Mouse (Mus musculus): ENCODE measurements around the gene Them4. TPM values are rescaled to one million over a fixed set of nuclear protein-coding genes. Genes with fewer than 3 reads are reported as not detected.

Them4 gene
- 7.1 TPM for polyA plus RNA-seq (2014; fragmentation: Illumina TruSeq; extraction: RNeasy Lipid Tissue Mini Kit (QIAGEN cat#74804); ENCODE audit: insufficient read depth, low read depth, low replicate concordance)

DNA sequence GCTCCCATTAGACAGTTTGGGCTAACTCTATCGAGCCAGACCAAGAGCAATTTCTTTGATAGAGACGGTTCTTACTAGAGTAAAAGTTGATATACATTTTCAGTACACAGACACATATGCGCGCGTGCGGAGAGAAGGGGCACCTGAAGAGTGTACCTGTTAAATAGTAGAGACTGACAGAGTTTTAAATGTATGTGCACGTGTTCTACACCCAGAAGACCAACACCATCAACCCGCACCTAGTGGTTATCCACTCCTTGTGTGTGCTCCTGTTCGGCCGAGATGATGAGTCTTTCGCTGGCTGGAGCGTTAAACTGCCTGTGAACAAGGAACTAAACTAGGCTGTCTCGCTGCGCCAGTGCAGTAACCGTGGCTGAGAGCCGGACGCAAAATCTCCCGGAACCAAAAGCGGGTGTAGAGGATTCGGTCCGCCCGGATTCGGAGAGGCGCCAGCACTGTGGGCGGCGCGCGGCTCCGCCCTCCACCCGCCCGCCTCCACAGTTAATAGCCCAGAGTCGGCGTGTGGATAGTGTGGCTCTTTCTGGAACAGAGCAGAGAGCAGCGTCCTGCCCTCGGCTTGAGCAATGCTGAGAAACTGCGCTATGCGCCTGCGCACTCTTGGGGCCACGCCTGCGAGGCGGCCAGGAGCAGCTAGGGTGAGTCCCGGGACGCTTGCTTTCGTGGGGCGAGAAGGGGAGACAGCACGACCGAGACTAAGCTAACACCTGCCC is at the start of gene Them4:
Gene Them4, plus strand, starts transcription at position 457 of the 731 bp plus-strand sequence.

DNA sequence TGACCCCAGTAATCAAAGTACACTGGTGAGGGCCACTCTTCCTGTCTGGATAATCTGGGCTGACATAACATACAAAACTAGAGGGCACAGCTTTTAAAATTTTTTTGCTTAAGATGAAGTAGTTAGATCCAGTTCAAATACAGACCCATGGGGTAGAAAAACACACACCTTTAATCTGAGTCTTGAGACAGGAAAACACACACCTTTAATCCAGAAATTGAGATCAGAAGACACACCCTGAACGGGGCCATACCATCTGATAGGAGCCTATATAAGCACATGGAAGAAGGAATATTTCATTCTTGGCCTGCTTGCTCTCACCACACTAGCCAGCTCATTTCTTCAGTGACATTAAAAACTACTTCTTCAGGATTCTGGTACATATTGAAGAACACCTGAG is 46.2 kb upstream of the Them4 start, which contains the start of gene Gm4778:
Gene Gm4778, plus strand, starts transcription at position 301 of the 400 bp plus-strand sequence.

DNA sequence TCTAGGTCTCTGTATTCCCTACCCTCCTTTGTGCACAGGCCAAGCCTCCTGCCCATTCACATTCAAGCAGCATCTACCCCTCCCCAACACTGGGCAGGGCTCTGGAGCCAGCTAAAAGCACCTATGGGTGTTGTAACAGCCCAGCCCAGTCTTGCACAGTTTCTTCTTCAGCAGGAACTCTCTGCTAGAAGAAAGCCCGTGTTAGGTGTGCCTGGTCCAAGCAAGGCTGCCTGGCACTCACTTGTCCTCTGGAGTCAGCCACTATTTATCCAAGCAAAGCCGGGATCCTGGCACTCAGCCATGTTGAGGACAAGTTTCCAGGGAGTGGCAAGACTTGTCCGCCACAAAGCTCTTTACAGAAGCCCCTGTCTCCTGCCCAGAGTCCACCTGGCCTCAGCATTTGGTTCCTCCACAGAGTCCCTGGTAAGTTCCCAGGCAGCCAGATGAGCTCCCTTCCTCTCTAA is 32.1 kb downstream of the Them4 start, which contains the start of gene Them5:
Gene Them5, plus strand, starts transcription at position 141 of the 464 bp plus-strand sequence.

DNA sequence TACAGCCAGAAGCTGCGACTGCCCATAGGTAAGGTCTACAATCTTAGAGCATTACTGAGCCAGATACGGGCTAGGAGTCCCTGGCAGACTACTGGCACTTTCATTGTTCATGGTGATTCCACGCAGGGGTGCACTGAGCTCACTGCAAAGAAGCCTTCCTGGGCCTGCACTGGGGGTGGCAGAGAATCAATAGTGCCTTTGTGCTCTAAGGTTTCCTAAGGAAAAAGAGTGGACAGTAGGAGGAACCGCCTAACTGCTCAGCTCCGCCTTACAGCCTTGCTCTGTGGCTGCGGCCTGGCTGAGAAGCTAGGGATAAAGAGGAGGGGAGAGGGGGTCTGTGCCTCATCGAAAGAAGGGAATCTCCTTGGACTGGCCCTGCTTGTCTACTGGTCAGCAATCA is 52.2 kb downstream of the Them4 start, which contains the start of gene C2cd4d:
Gene C2cd4d, plus strand, starts transcription at position 301 of the 400 bp plus-strand sequence.

GRCm38 (mm10) chr3:94372641-94373040 is 62.8 kb downstream of the Them4 start, which contains the start of gene Rorc:
Rorc (plus strand) TSS chr3:94372794.

Other genes with a start within 250 kb of the Them4 start
- not detected for gene Gm10697, start 237.4 kb upstream of the Them4 start, polyA plus RNA-seq (2014; fragmentation: Illumina TruSeq; extraction: RNeasy Lipid Tissue Mini Kit (QIAGEN cat#74804); ENCODE audit: insufficient read depth, low read depth, low replicate concordance)
- not detected for gene Gm10696, start 131.9 kb upstream of the Them4 start, polyA plus RNA-seq (2014; fragmentation: Illumina TruSeq; extraction: RNeasy Lipid Tissue Mini Kit (QIAGEN cat#74804); ENCODE audit: insufficient read depth, low read depth, low replicate concordance)
- gene Gm5286, start 113.4 kb upstream of the Them4 start, polyA plus RNA-seq (2014; fragmentation: Illumina TruSeq; extraction: RNeasy Lipid Tissue Mini Kit (QIAGEN cat#74804); ENCODE audit: insufficient read depth, low read depth, low replicate concordance): not detected
- not detected for gene Gm4778, start 46.1 kb upstream of the Them4 start, polyA plus RNA-seq (2014; fragmentation: Illumina TruSeq; extraction: RNeasy Lipid Tissue Mini Kit (QIAGEN cat#74804); ENCODE audit: insufficient read depth, low read depth, low replicate concordance)
- 0.32 TPM for gene Them5, start 32.0 kb downstream of the Them4 start, polyA plus RNA-seq (2014; fragmentation: Illumina TruSeq; extraction: RNeasy Lipid Tissue Mini Kit (QIAGEN cat#74804); ENCODE audit: insufficient read depth, low read depth, low replicate concordance)
- not detected for gene C2cd4d, start 52.3 kb downstream of the Them4 start, polyA plus RNA-seq (2014; fragmentation: Illumina TruSeq; extraction: RNeasy Lipid Tissue Mini Kit (QIAGEN cat#74804); ENCODE audit: insufficient read depth, low read depth, low replicate concordance)
- gene Rorc, start 62.7 kb downstream of the Them4 start, polyA plus RNA-seq (2014; fragmentation: Illumina TruSeq; extraction: RNeasy Lipid Tissue Mini Kit (QIAGEN cat#74804); ENCODE audit: insufficient read depth, low read depth, low replicate concordance): 8.8 TPM
- gene Lingo4, start 88.4 kb downstream of the Them4 start, polyA plus RNA-seq (2014; fragmentation: Illumina TruSeq; extraction: RNeasy Lipid Tissue Mini Kit (QIAGEN cat#74804); ENCODE audit: insufficient read depth, low read depth, low replicate concordance): 0.06 TPM
- 2.7 TPM for gene Tdrkh, start 103.2 kb downstream of the Them4 start, polyA plus RNA-seq (2014; fragmentation: Illumina TruSeq; extraction: RNeasy Lipid Tissue Mini Kit (QIAGEN cat#74804); ENCODE audit: insufficient read depth, low read depth, low replicate concordance)
- gene Mrpl9, start 133.2 kb downstream of the Them4 start, polyA plus RNA-seq (2014; fragmentation: Illumina TruSeq; extraction: RNeasy Lipid Tissue Mini Kit (QIAGEN cat#74804); ENCODE audit: insufficient read depth, low read depth, low replicate concordance): 42.6 TPM
- not detected for gene Oaz3, start 133.8 kb downstream of the Them4 start, polyA plus RNA-seq (2014; fragmentation: Illumina TruSeq; extraction: RNeasy Lipid Tissue Mini Kit (QIAGEN cat#74804); ENCODE audit: insufficient read depth, low read depth, low replicate concordance)
- gene Celf3, start 168.2 kb downstream of the Them4 start, polyA plus RNA-seq (2014; fragmentation: Illumina TruSeq; extraction: RNeasy Lipid Tissue Mini Kit (QIAGEN cat#74804); ENCODE audit: insufficient read depth, low read depth, low replicate concordance): 0.17 TPM
- 31.7 TPM for gene Riiad1, start 170.3 kb downstream of the Them4 start, polyA plus RNA-seq (2014; fragmentation: Illumina TruSeq; extraction: RNeasy Lipid Tissue Mini Kit (QIAGEN cat#74804); ENCODE audit: insufficient read depth, low read depth, low replicate concordance)

All from lung, adult 10 weeks (tissue).